Mouse (Mus musculus): Measurements from ENCODE around the gene Adgb.
A peak's percentile ranks its signal among the peaks of the same experiment; 100 is the strongest.
"Not testable (repeated sequence)": the region's sequence is repeated elsewhere in the genome, so short reads cannot be mapped to it uniquely, and the experiment has no call there.

Gene Adgb

GRCm38 (mm10) chr10:10471961-10472610 lies at the start of gene Adgb:
Adgb (minus strand) TSS chr10:10472326.
- DNase-seq (ENCODE audit: inconsistent age in 2 of 2, low spot score in 1 of 2), result peak; percentile 59 to 82

GRCm38 (mm10) chr10:10480139-10480538 lies 8.0 kb upstream of the Adgb start:
- no peak for DNase-seq (ENCODE audit: inconsistent age in 2 of 2, low spot score in 1 of 2)

GRCm38 (mm10) chr10:10477429-10477828 lies 5.3 kb upstream of the Adgb start:
- DNase-seq (ENCODE audit: inconsistent age in 2 of 2, low spot score in 1 of 2), result not testable (repeated sequence)

- DNase-seq (ENCODE audit: inconsistent age in 2 of 2, low spot score in 1 of 2), result no peak
These were observed 4.8 kb upstream of the Adgb start for GRCm38 (mm10) chr10:10476956-10477355.

GRCm38 (mm10) chr10:10476549-10476948 lies 4.4 kb upstream of the Adgb start:
- no peak for DNase-seq (ENCODE audit: inconsistent age in 2 of 2, low spot score in 1 of 2)

GRCm38 (mm10) chr10:10468699-10469547 lies 3.2 kb downstream of the Adgb start:
- no peak for DNase-seq (ENCODE audit: inconsistent age in 2 of 2, low spot score in 1 of 2)

GRCm38 (mm10) chr10:10460113-10460512 lies 12.0 kb downstream of the Adgb start:
- no peak for DNase-seq (ENCODE audit: inconsistent age in 2 of 2, low spot score in 1 of 2)

GRCm38 (mm10) chr10:10456991-10457390 lies 15.1 kb downstream of the Adgb start:
- peak; percentile 19 to 48 for DNase-seq (ENCODE audit: inconsistent age in 2 of 2, low spot score in 1 of 2)

GRCm38 (mm10) chr10:10449067-10449466 lies 23.1 kb downstream of the Adgb start:
- peak in 1 of 2 experiments; percentile 89 for DNase-seq (ENCODE audit: inconsistent age in 2 of 2, low spot score in 1 of 2)

GRCm38 (mm10) chr10:10444841-10445466 lies 27.2 kb downstream of the Adgb start:
- no peak for DNase-seq (ENCODE audit: inconsistent age in 2 of 2, low spot score in 1 of 2)

- DNase-seq (ENCODE audit: inconsistent age in 2 of 2, low spot score in 1 of 2), result no peak
These were observed 28.6 kb downstream of the Adgb start for GRCm38 (mm10) chr10:10443558-10443957.

- no peak for DNase-seq (ENCODE audit: inconsistent age in 2 of 2, low spot score in 1 of 2)
These were observed 37.1 kb downstream of the Adgb start for GRCm38 (mm10) chr10:10435014-10435413.

- DNase-seq (ENCODE audit: inconsistent age in 2 of 2, low spot score in 1 of 2), result no peak
These were observed 42.5 kb downstream of the Adgb start for GRCm38 (mm10) chr10:10429635-10430034.

- DNase-seq (ENCODE audit: inconsistent age in 2 of 2, low spot score in 1 of 2), result no peak
These were observed 43.1 kb downstream of the Adgb start for GRCm38 (mm10) chr10:10429032-10429431.

- no peak for DNase-seq (ENCODE audit: inconsistent age in 2 of 2, low spot score in 1 of 2)
These were observed 47.7 kb downstream of the Adgb start for GRCm38 (mm10) chr10:10424383-10424782.

- DNase-seq (ENCODE audit: inconsistent age in 2 of 2, low spot score in 1 of 2), result no peak
These were observed 61.1 kb downstream of the Adgb start for GRCm38 (mm10) chr10:10411046-10411445.

GRCm38 (mm10) chr10:10408166-10408565 lies 64.0 kb downstream of the Adgb start:
- DNase-seq (ENCODE audit: inconsistent age in 2 of 2, low spot score in 1 of 2), result peak in 1 of 2 experiments; percentile 73

GRCm38 (mm10) chr10:10395784-10396481 lies 76.2 kb downstream of the Adgb start:
- DNase-seq (ENCODE audit: inconsistent age in 2 of 2, low spot score in 1 of 2), result no peak

GRCm38 (mm10) chr10:10374629-10375028 lies 97.5 kb downstream of the Adgb start:
- no peak for DNase-seq (ENCODE audit: inconsistent age in 2 of 2, low spot score in 1 of 2)

GRCm38 (mm10) chr10:10364025-10364424 lies 108.1 kb downstream of the Adgb start:
- DNase-seq (ENCODE audit: inconsistent age in 2 of 2, low spot score in 1 of 2), result no peak

GRCm38 (mm10) chr10:10355605-10356227 lies 116.4 kb downstream of the Adgb start:
- peak in 1 of 2 experiments; percentile 50 for DNase-seq (ENCODE audit: inconsistent age in 2 of 2, low spot score in 1 of 2)
